23 mouse cellular contexts compared by ENCODE assay signal in genomic region chr4:104782346-104782745, GRCm38 (mm10). TPM values are rescaled to one million over a fixed set of nuclear protein-coding genes. Genes with fewer than 3 reads are reported as not detected.
"Had no signal": no experiment of that assay in that cellular context is flagged by ENCODE, and none has a peak within 500 bp of the region (broad histone marks: within the 10 kb centered on the region; RNA-seq: fewer than 3 reads in every experiment).

No protein-coding gene starts in this region.

- H3K4me1 ChIP-seq: midbrain, embryonic 10.5 days; midbrain, embryonic 12.5 days; neural tube, embryonic 13.5 days; neural tube, embryonic 15.5 days had no signal

- H3K36me3 ChIP-seq: midbrain, embryonic 10.5 days; midbrain, embryonic 12.5 days; neural tube, embryonic 13.5 days; neural tube, embryonic 15.5 days had no signal

- H3K4me2 ChIP-seq: lung, embryonic 14.5 days; midbrain, embryonic 12.5 days; neural tube, embryonic 13.5 days; neural tube, embryonic 15.5 days had no signal

- H3K9ac ChIP-seq: lung, embryonic 14.5 days; midbrain, embryonic 12.5 days; neural tube, embryonic 13.5 days; neural tube, embryonic 15.5 days had no signal

- H3K27ac ChIP-seq: midbrain, embryonic 10.5 days; midbrain, embryonic 12.5 days; neural tube, embryonic 13.5 days; neural tube, embryonic 15.5 days had no signal

- H3K9me3 ChIP-seq: midbrain, embryonic 10.5 days; midbrain, embryonic 12.5 days; neural tube, embryonic 13.5 days; neural tube, embryonic 15.5 days had no signal

- H3K4me3 ChIP-seq: midbrain, embryonic 10.5 days; midbrain, embryonic 12.5 days; myocyte; neural tube, embryonic 13.5 days; neural tube, embryonic 15.5 days had no signal

- H3K27me3 ChIP-seq: neural tube, embryonic 13.5 days; neural tube, embryonic 15.5 days had no signal

- DNase-seq: lung, adult 18-20 months; lung, embryonic 14.5 days; lung, postnatal 10 days; lung, postnatal 4 days; midbrain, embryonic 14.5 days; retina, postnatal 1 day; right cerebral cortex, adult 18-20 months; right cerebral cortex, postnatal 25 days; right cerebral cortex, postnatal 4 days; spleen, adult 18-20 months; thymus, adult 18-20 months; thymus, postnatal 14 days; thymus, postnatal 36 days had no signal

RNA-seq across cellular contexts. Expression of gene C8b, which starts 16.2 kb away (rescaled TPM):
- total RNA-seq: megakaryocyte, adult 5-6 weeks; megakaryocyte-erythroid progenitor cell, adult 5-6 weeks had no signal
- polyA plus RNA-seq: lung, embryonic 14.5 days; midbrain, embryonic 12.5 days; midbrain, embryonic 14.5 days; midbrain, embryonic 16.5 days; myocyte; neural tube, embryonic 13.5 days; small intestine, adult 2 months; stomach, embryonic 14.5 days had no signal
